Mouse (Mus musculus): ENCODE results near the gene Btg1. TPM values are rescaled to one million over a fixed set of nuclear protein-coding genes. Genes with fewer than 3 reads are reported as not detected.

Btg1 gene
- polyA plus RNA-seq, 1 experiment from 2014 or later: 71.9 TPM

DNA sequence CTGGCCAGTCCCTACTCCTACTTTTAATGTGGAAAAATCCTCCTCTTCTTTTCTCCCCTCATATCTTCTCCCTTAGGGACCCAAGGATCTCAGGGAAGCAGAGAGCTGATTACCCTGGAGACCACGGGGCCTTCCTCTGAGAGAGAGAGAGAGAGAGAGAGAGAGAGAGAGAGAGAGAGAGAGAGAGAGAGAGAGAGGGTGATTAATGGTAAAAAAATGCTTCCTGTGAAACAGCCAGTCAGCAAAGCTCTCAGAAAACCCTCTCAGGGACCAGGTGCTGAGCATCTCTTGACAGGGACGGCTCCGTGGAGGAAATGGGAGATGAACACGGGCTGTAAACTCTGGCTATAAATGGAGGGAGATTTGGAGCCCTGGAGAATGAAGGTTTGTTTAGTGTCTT is 18.7 kb downstream of the Btg1 start:
- ATAC-seq (ENCODE audit: insufficient number of reproducible peaks, insufficient read depth, low FRiP score, low TSS enrichment): no peak

DNA sequence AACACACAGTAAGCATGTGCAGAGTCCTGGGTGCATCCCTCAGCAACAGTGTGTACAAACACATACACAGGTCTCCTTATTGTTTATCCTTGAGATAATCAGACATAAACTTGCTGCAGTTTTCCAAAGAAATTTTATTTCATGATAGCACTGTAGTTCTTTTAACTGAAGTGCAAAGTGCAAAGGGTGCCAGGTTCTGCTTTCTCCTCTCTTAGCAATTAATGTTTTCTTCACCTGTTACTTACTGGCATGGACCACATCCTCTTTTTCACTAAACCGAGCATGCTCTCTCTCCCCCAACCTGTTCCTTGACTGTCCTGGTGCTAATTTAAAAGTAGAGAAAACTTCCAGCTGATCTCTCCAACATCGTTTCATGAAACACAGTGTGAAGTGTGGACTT is 21.7 kb downstream of the Btg1 start:
- ATAC-seq (ENCODE audit: insufficient number of reproducible peaks, insufficient read depth, low FRiP score, low TSS enrichment): no peak
- Histone ChIP-seq H3K9me3 (no peaks in the 10 kb centered on the region), H3K4me1 (no peaks in the 10 kb centered on the region), H3K4me2 (replicated peaks) (no peak overlapping the region), H3K4me3 (no peak overlapping the region), H3K27me3 (no peaks in the 10 kb centered on the region), H3K9ac (no peak overlapping the region), H3K27ac (no peak overlapping the region), H3K36me3 (no peaks in the 10 kb centered on the region)
- WGBS: 84% methylated on average over 2 of the region's 2 CpGs

More for the DNA sequence above, 18.7 kb downstream of the Btg1 start:
- Histone ChIP-seq H3K4me1 (peaks cover 5% of the 10 kb centered on the region), H3K4me2 (replicated peaks) (no peak overlapping the region), H3K36me3 (no peaks in the 10 kb centered on the region), H3K9ac (no peak overlapping the region), H3K9me3 (no peaks in the 10 kb centered on the region), H3K27me3 (no peaks in the 10 kb centered on the region), H3K27ac (no peak overlapping the region), H3K4me3 (no peak overlapping the region)
- 67% methylated on average over 4 of the region's 4 CpGs for WGBS

DNA sequence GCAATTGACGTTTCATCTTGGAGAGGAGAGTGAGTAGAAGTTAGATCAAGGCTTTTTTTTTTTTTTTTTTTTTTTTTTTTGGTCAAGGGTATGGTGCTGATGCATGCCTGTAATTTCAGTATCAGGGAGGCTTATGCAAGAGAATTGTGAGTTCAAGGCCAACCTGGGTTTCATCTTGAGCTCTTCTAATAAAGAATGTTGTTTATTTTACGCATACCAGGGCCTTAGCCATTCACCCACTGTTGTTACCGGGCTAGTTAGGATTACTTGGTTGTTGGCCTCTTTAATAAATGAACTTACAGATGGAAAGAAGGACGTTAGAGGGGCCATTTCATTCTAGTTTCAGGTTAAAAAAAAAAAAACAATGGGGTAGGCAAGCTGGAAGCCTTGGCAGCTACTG is 25.2 kb downstream of the Btg1 start:
- no peaks in the 10 kb centered on the region for H3K27me3 ChIP-seq
- ATAC-seq (ENCODE audit: insufficient number of reproducible peaks, insufficient read depth, low FRiP score, low TSS enrichment): no peak
- no peak overlapping the region for H3K9ac ChIP-seq
- 69% methylated on average over 4 of the region's 4 CpGs for WGBS
- H3K9me3 ChIP-seq: no peaks in the 10 kb centered on the region
- H3K4me3 ChIP-seq: no peak overlapping the region
- H3K36me3 ChIP-seq: no peaks in the 10 kb centered on the region
- H3K27ac ChIP-seq: no peak overlapping the region
- no peak overlapping the region for H3K4me2 ChIP-seq (replicated peaks)
- peaks cover 8% of the 10 kb centered on the region for H3K4me1 ChIP-seq

DNA sequence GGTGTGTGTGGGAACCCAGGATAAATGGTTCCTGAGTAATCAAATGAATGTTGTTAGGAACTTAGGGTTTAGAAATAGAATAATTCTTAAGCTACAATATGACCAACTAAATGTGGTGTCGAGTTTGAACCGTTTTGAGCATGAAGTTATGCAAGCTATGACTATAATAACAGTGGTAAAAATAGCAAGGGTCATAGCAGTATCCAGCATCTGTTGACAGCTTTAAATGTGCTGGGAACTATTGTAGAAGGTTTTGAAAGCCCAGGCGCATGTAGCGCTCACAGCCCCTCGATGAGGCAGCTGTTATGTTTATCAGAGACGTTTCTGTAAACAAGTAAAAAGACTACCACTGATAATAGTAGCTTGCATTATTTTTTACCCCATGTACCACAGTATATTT is 25.9 kb downstream of the Btg1 start:
- Histone ChIP-seq H3K36me3 (no peaks in the 10 kb centered on the region), H3K27ac (no peak overlapping the region), H3K4me2 (replicated peaks) (no peak overlapping the region), H3K9me3 (no peaks in the 10 kb centered on the region), H3K4me3 (no peak overlapping the region), H3K4me1 (peaks cover 8% of the 10 kb centered on the region), H3K27me3 (no peaks in the 10 kb centered on the region), H3K9ac (no peak overlapping the region)
- no peak for ATAC-seq (ENCODE audit: insufficient number of reproducible peaks, insufficient read depth, low FRiP score, low TSS enrichment)
- WGBS: 72% methylated on average over 6 of the region's 6 CpGs

DNA sequence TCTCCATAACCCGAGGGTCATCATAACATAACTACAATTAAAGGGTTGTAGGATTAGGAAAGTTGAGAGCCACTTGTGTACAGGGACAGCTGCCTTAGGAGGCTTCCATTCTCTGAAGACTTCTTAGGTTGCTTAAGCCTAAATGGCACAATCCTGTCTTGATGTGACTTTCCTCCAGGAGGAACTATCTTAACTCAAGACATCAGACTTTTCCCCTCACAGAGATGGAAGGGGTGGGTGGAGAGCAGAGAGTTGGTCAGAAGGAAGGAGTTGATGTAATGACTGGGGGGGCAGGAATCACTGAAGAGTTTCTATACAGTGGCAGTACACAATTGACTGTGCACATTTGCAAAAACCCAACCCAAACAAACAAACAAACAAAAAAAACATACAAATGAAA is 28.4 kb downstream of the Btg1 start:
- Histone ChIP-seq H3K27me3 (no peaks in the 10 kb centered on the region), H3K9ac (no peak overlapping the region), H3K4me3 (no peak overlapping the region), H3K36me3 (no peaks in the 10 kb centered on the region), H3K4me2 (replicated peaks) (no peak overlapping the region), H3K27ac (no peak overlapping the region), H3K9me3 (no peaks in the 10 kb centered on the region), H3K4me1 (peaks cover 8% of the 10 kb centered on the region)
- WGBS: 71% methylated on average over 1 of the region's 1 CpGs
- no peak for ATAC-seq (ENCODE audit: insufficient number of reproducible peaks, insufficient read depth, low FRiP score, low TSS enrichment)

DNA sequence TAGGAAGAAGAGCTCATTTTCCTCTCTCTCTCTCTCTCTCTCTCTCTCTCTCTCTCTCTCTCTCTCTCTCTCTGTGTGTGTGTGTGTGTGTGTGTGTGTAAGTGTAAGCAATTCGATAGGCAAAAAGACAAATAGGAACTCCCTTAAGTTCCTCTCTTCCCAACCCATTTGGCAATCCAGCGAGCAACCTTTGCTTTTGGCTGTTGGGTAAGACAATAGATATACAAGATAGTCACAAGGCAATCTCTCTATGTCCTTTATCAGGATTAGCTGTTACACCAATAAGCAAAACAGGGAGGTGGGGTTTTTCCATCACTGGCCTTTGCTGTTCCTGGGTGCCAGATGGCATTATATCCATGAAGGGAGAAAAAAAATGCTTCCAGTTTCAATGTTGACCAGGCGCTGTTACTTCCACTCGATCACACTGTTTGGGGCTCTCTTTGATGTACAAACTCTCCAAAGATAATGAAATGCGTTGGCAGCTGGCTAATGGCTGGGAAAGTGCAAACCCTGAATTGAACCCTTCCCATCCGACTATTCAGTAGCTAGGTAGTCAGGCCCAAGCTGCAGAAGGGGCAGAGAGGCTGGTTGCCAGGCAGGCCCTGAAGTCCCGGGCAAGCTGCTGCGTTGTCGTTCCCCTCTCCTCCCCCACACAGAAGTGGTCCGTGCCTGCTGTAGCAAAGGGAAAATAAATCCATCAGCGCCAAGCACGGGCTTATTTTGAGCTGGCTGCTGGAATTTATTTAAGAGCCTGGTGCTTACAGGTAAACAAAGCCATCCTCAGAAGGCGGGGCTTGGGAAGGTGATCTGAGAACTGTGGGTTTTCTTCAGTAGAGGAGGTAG is 29.4 kb downstream of the Btg1 start:
- peaks cover 8% of the 10 kb centered on the region for H3K4me1 ChIP-seq
- WGBS: 20% methylated on average over 13 of the region's 13 CpGs
- no peaks in the 10 kb centered on the region for H3K27me3 ChIP-seq
- no peaks in the 10 kb centered on the region for H3K36me3 ChIP-seq
- peak overlapping the region; percentile 29 for H3K4me2 ChIP-seq (replicated peaks)
- H3K9me3 ChIP-seq: no peaks in the 10 kb centered on the region
- no peak overlapping the region for H3K9ac ChIP-seq
- peak; percentile 75; the same call in 1 of the 2 replicates for ATAC-seq (ENCODE audit: insufficient number of reproducible peaks, insufficient read depth, low FRiP score, low TSS enrichment)
- H3K27ac ChIP-seq: peak overlapping the region; percentile 41
- no peak overlapping the region for H3K4me3 ChIP-seq

DNA sequence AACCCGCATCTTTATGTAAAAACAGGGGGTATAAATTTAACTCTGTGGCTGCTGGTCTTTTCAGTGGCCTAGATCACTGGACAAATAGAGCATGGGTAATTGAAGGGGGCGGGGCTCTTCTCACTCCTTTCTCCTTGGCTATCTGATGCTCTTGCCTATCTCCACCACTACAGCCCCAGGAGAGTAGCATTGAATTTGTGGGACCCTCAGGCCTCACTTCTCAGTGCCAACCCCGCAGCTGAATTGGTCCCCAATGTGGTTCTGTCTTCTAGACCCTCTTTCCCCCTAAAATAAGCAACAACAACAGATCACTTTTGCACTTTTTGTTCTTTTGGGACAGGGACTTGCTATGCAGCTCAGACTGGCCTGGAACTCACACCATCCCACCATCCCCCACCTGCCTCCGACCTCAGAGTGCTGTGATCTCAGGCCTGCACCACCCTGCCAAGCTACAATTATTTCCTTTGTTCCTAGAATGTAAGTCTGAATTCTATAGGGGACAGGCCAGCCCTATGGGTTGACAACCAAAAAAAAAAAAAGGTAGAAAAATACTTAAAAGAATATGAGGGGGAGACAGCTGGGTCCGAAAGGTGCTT is 30.2 kb downstream of the Btg1 start:
- H3K9me3 ChIP-seq: no peaks in the 10 kb centered on the region
- no peaks in the 10 kb centered on the region for H3K36me3 ChIP-seq
- peaks cover 8% of the 10 kb centered on the region for H3K4me1 ChIP-seq
- H3K27me3 ChIP-seq: no peaks in the 10 kb centered on the region
- peak overlapping the region; percentile 29 for H3K4me2 ChIP-seq (replicated peaks)
- no peak overlapping the region for H3K9ac ChIP-seq
- H3K4me3 ChIP-seq: no peak overlapping the region
- 43% methylated on average over 5 of the region's 5 CpGs for WGBS
- H3K27ac ChIP-seq: peak overlapping the region; percentile 41; the same call in 1 of the 2 replicates
- peak; percentile 60; the same call in 1 of the 2 replicates for ATAC-seq (ENCODE audit: insufficient number of reproducible peaks, insufficient read depth, low FRiP score, low TSS enrichment)

DNA sequence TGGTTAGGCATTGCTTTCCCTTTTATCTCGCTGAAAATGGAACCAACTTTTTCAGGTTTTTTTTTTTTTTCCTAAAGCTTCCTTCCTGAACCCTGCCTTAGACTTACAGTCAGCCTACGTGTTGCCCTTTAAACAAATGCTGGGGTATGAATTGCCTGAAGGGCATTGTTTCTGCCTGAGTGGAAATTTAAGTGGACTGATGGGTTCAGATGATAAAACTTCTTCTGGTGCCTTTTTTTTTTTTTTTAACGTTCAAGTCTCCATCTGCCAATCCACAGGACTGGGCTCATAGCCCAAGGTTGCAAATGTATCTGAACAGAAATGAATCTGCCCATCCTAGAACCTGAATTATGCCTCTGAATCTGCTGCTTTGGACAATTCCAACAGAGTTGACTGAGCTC is 31.4 kb downstream of the Btg1 start:
- H3K27me3 ChIP-seq: no peaks in the 10 kb centered on the region
- ATAC-seq (ENCODE audit: insufficient number of reproducible peaks, insufficient read depth, low FRiP score, low TSS enrichment): no peak
- peaks cover 8% of the 10 kb centered on the region for H3K4me1 ChIP-seq
- no peak overlapping the region for H3K9ac ChIP-seq
- no peaks in the 10 kb centered on the region for H3K36me3 ChIP-seq
- no peak overlapping the region for H3K27ac ChIP-seq
- H3K9me3 ChIP-seq: no peaks in the 10 kb centered on the region
- WGBS: 61% methylated on average over 3 of the region's 3 CpGs
- no peak overlapping the region for H3K4me2 ChIP-seq (replicated peaks)
- no peak overlapping the region for H3K4me3 ChIP-seq

DNA sequence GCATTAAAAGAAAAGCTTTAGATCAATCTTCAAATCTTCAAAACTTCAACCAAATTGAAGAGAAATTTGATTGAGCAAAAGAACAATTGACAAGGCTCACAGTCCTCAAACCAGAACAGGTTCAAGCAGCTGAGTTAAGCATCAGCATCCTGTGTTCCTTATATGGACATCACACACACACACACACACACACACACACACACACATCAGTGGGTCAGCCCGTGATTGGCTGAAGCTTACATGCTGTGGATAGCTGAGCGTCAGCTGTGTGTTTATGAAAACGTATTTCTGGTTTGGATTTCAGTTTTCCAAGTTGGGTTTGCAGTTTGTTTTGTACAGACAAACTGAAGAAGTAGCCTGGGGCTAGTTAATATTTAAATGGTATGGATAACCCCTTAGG is 32.7 kb downstream of the Btg1 start:
- H3K27ac ChIP-seq: no peak overlapping the region
- no peaks in the 10 kb centered on the region for H3K36me3 ChIP-seq
- ATAC-seq (ENCODE audit: insufficient number of reproducible peaks, insufficient read depth, low FRiP score, low TSS enrichment): no peak
- no peaks in the 10 kb centered on the region for H3K27me3 ChIP-seq
- no peaks in the 10 kb centered on the region for H3K9me3 ChIP-seq
- H3K4me2 ChIP-seq (replicated peaks): no peak overlapping the region
- no peak overlapping the region for H3K4me3 ChIP-seq
- H3K9ac ChIP-seq: no peak overlapping the region
- 79% methylated on average over 3 of the region's 3 CpGs for WGBS
- peaks cover 8% of the 10 kb centered on the region for H3K4me1 ChIP-seq

DNA sequence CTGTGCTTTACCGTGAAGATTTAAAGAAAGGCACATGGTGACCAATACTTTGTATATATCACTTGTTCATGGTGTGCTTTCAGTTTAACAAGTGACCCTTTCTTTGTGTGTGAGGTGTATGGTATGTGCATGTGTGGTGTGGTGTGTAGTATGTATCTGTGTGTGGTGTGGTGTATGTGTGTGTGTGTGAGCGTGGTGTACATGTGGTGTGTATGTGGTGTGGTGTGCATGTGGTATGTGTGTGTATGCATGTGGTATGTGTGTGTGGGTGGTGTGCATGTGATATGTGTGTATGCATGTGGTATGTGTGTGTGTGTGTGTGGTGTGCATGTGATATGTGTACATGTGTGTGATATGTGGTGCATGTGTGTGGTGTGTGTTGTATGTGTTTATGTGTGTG is 35.6 kb downstream of the Btg1 start:
- 86% methylated on average over 2 of the region's 2 CpGs for WGBS

DNA sequence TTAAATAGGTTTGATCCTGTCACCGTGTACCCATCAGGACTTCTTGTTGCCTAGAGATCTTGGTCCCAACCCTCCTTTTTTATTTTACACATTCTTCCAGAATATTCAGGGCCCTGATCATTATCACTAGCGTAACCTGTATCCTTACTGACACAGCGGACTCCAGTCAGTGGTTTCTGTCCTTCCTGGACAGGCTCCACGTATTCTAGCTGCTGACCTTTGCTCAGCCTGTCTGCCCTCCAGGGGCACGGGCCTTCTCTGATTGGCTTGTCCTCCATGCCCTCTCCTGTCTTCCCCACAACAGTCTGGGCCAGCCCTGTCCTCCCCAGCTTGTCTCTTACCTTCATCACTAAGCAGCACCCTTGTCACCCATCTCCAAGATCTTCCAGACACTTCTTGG is 36.2 kb downstream of the Btg1 start:
- 78% methylated on average over 5 of the region's 5 CpGs for WGBS
- no peaks in the 10 kb centered on the region for H3K9me3 ChIP-seq
- no peak overlapping the region for H3K9ac ChIP-seq
- H3K4me3 ChIP-seq: no peak overlapping the region
- no peaks in the 10 kb centered on the region for H3K27me3 ChIP-seq
- no peaks in the 10 kb centered on the region for H3K4me1 ChIP-seq
- ATAC-seq (ENCODE audit: insufficient number of reproducible peaks, insufficient read depth, low FRiP score, low TSS enrichment): no peak
- H3K4me2 ChIP-seq (replicated peaks): no peak overlapping the region
- H3K27ac ChIP-seq: no peak overlapping the region
- no peaks in the 10 kb centered on the region for H3K36me3 ChIP-seq

More for the DNA sequence above, 35.6 kb downstream of the Btg1 start:
- no peak for ATAC-seq (ENCODE audit: insufficient number of reproducible peaks, insufficient read depth, low FRiP score, low TSS enrichment)
- no peaks in the 10 kb centered on the region for H3K4me1 ChIP-seq
- H3K4me2 ChIP-seq (replicated peaks): no peak overlapping the region
- H3K9me3 ChIP-seq: no peaks in the 10 kb centered on the region
- no peaks in the 10 kb centered on the region for H3K27me3 ChIP-seq
- H3K36me3 ChIP-seq: no peaks in the 10 kb centered on the region
- H3K4me3 ChIP-seq: no peak overlapping the region
- no peak overlapping the region for H3K9ac ChIP-seq
- no peak overlapping the region for H3K27ac ChIP-seq

DNA sequence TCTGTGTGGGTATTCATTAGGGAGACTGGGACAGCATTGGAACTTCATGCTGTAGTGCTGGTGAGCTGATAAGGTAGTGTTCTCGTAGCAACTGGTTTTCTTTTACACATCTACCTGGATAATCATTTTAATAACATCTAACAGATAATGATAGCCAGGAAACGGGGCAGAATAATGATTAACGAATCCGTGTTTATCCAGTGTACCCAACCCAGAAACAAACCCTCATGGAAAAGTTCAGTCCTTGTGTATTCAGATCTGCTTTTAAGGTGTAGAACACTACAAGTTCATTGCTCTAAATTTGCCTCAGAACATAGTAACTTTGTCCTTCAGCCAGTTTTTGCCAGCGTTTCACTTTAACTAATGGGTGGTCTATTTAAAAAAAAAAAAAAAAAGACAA is 37.3 kb downstream of the Btg1 start:
- no peaks in the 10 kb centered on the region for H3K9me3 ChIP-seq
- H3K27me3 ChIP-seq: no peaks in the 10 kb centered on the region
- H3K4me3 ChIP-seq: no peak overlapping the region
- 83% methylated on average over 5 of the region's 5 CpGs for WGBS
- no peak for ATAC-seq (ENCODE audit: insufficient number of reproducible peaks, insufficient read depth, low FRiP score, low TSS enrichment)
- no peak overlapping the region for H3K4me2 ChIP-seq (replicated peaks)
- no peaks in the 10 kb centered on the region for H3K36me3 ChIP-seq
- no peak overlapping the region for H3K9ac ChIP-seq
- H3K27ac ChIP-seq: no peak overlapping the region
- H3K4me1 ChIP-seq: no peaks in the 10 kb centered on the region

Measured in embryonic facial prominence, embryonic 12.5 days (tissue).